Mouse (Mus musculus): ENCODE results near the gene Hmces. TPM values are rescaled to one million over a fixed set of nuclear protein-coding genes. Genes with fewer than 3 reads are reported as not detected.

Gene Hmces
- polyA plus RNA-seq, 1 experiment from 2014 or later: 43.9 TPM

GRCm38 (mm10) chr6:87982506-87982905 lies 68.8 kb downstream of the Hmces start:
- ATAC-seq: no peak
- Histone ChIP-seq H3K9ac (ENCODE audit: low read depth, low read length) (peak overlapping the region; percentile 93), H3K9me3 (ENCODE audit: control insufficient read depth, low read length) (no peaks in the 10 kb centered on the region), H3K4me3 (ENCODE audit: low read length) (peak overlapping the region; percentile 93), H3K27me3 (replicated peaks; ENCODE audit: control insufficient read depth, insufficient read depth, low read length) (no peaks in the 10 kb centered on the region), H3K4me2 (ENCODE audit: low read length) (peak overlapping the region; percentile 82), H3K27ac (ENCODE audit: low read depth, low read length) (peak overlapping the region; percentile 29; the same call in 1 of the 2 replicates), H3K36me3 (ENCODE audit: control insufficient read depth, insufficient read depth, low read length) (peaks cover 13% of the 10 kb centered on the region), H3K4me1 (ENCODE audit: control insufficient read depth, insufficient read depth, low read depth, low read length) (peaks cover 18% of the 10 kb centered on the region)
- WGBS: 62% methylated on average over 9 of the region's 9 CpGs

Small RNAs within 50 kb of the gene (microRNA-seq; reads per million reads assigned to microRNA genes)
- 1.0 reads per million for gene Gm47286

Other genes with a start within 250 kb of the Hmces start
- gene Aplf, start 241.7 kb upstream of the Hmces start, polyA plus RNA-seq (2015; fragmentation: Nextera tagmentation; extraction: Ambion mirVana): 8.5 and 9.1 TPM in 2 replicates
- 6.3 and 6.6 TPM in 2 replicates for gene Efcc1, start 183.1 kb upstream of the Hmces start, polyA plus RNA-seq (2015; fragmentation: Nextera tagmentation; extraction: Ambion mirVana)
- 0.41 and 0.97 TPM in 2 replicates for gene Gp9, start 135.9 kb upstream of the Hmces start, polyA plus RNA-seq (2015; fragmentation: Nextera tagmentation; extraction: Ambion mirVana)
- gene Rab43, start 101.8 kb upstream of the Hmces start, polyA plus RNA-seq (2015; fragmentation: Nextera tagmentation; extraction: Ambion mirVana): 9.4 and 11.7 TPM in 2 replicates
- 2.9 and 3.9 TPM in 2 replicates for gene Gm45140, start 78.1 kb upstream of the Hmces start, polyA plus RNA-seq (2015; fragmentation: Nextera tagmentation; extraction: Ambion mirVana)
- 24.0 and 24.4 TPM in 2 replicates for gene Isy1, start 75.1 kb upstream of the Hmces start, polyA plus RNA-seq (2015; fragmentation: Nextera tagmentation; extraction: Ambion mirVana)
- 533 and 548 TPM in 2 replicates for gene Cnbp, start 62.8 kb upstream of the Hmces start, polyA plus RNA-seq (2015; fragmentation: Nextera tagmentation; extraction: Ambion mirVana)
- 220 and 225 TPM in 2 replicates for gene Copg1, start 26.1 kb upstream of the Hmces start, polyA plus RNA-seq (2015; fragmentation: Nextera tagmentation; extraction: Ambion mirVana)
- gene H1fx, start 67.7 kb downstream of the Hmces start, polyA plus RNA-seq (2015; fragmentation: Nextera tagmentation; extraction: Ambion mirVana): 8.1 and 13.4 TPM in 2 replicates
- 399 and 401 TPM in 2 replicates for gene Rab7, start 131.3 kb downstream of the Hmces start, polyA plus RNA-seq (2015; fragmentation: Nextera tagmentation; extraction: Ambion mirVana)
- gene Rpn1, start 170.5 kb downstream of the Hmces start, polyA plus RNA-seq (2015; fragmentation: Nextera tagmentation; extraction: Ambion mirVana): 325 and 351 TPM in 2 replicates